Mouse (Mus musculus) heart, adult 2 months (tissue): ENCODE measurements at regions not wholly inside any gene's neighbourhood (a gene's known extent, or its start where the extent isn't known, plus 50 kb on each side); places are given as distances from the start of the nearest gene placed in this dataset.

Experiments used
- CTCF ChIP-seq: fragments of 200-600 bp; IDR thresholded peaks from 2 replicates; pipeline ENCODE4 v1.8.1; 2022; ENCODE audit warnings: antibody characterized with exemption, mild to moderate bottlenecking, moderate library complexity
- POLR2A ChIP-seq: fragments of 200-500 bp; IDR thresholded peaks from 2 replicates; pipeline ENCODE4 v1.6.1; 2011; ENCODE audit warnings: mild to moderate bottlenecking, low read depth, low read length, control low read depth; ENCODE audit not compliant: insufficient read depth

- no peak for TF ChIP-seq POLR2A
- TF ChIP-seq CTCF: no peak
These were observed 122.0 kb downstream of the Anxa2 start for GRCm38 (mm10) chr9:69575386-69575785.
